Mouse (Mus musculus): ENCODE data around the gene Elovl6.

The Elovl6 gene

GRCm38 (mm10) chr3:129543376-129543775 is 11.2 kb downstream of the Elovl6 start:
- no peak for DNase-seq

DNA sequence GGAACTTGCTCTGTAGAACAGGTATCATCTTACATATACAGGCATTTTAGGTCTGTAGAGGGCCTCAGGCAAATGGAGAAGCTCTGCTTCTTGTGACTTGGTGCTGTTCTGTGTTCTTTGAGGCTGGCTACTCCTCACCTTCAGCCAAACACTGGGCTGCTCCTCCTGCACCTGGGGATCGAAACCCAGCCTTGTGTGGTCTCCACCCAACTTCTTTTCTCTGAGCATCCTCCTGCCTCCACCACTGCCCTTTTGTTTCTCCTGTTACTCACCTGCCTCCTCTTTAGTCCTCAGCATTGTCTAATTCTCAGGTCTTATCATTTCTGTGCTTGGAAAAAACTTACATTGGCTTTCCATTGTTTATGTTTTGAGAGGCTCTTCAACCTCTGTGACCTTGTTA is 12.1 kb downstream of the Elovl6 start:
- no peak for DNase-seq

- DNase-seq = no peak
These were observed 13.1 kb downstream of the Elovl6 start for GRCm38 (mm10) chr3:129545228-129545627.

DNA sequence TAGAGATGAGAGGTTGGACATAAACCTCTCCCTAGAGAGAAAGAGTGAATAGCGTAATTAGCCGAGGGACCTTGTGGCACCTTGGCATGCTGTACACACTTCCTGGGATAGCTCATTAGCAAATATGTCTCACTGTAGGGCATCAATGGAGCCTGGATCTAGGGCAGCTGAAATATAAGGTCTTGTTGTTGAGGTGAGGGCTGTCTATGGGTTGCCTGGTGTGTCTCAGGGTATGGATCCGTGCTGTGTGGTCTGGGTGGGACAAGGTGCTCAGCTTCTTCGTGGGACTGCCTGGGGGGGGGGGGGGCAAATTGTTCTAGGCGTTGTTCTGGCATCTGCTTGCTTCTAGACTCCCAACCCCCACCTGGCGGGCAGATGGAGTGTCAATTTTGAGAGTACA is 13.6 kb downstream of the Elovl6 start:
- no peak for DNase-seq

DNA sequence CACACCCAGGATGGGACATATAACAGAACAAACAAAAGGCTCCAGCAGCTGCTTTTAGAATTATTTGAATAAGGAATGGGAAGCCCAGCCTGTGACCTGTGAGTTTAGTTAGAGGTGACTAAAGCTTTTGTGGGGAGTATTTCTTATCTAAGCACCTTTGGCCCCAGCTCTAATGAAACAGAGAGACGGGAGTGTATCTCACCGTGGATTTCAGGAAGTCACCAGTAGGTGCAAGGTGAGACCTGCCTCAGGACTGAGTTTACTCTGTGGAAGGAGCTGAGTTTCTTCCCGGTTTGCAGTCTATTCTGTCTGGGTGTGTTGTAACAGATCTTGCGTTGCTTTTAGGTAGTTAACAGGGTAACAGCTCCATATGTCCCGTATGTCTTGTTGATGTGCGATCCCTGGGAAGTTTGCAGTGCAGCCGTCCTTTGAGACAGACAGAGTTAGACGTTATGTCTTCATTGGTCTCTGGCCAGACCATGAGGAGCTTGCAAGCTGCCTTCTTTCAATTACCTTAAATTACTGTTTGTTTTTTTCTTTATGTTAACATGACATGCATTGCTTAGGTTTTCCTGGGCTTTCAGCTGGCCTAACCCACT is 15.8 kb downstream of the Elovl6 start:
- DNase-seq = no peak

DNA sequence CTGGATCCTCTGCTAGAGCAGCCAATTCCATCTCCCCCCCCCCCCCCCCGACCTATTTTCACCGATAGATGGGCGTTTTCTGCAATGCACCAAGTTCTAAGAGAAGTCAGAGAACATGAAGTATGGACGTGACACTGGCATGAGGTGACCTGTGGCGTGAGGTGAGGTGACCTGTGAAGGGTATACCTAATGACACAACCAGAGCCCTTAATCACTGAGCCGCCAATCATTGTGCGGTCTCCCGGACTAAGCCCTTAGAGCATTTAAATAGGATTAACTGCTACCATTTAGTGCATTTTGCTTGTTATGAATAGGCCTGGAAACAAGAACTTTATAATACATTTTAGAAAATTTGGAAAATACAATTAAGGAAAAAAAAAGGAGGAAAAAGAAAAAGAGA is 16.6 kb downstream of the Elovl6 start:
- no peak for DNase-seq

- no peak for DNase-seq
These were observed 17.4 kb downstream of the Elovl6 start for GRCm38 (mm10) chr3:129549546-129549945.

GRCm38 (mm10) chr3:129551581-129552290 is 19.6 kb downstream of the Elovl6 start:
- no peak for DNase-seq

- no peak for DNase-seq
These were observed 20.2 kb downstream of the Elovl6 start for GRCm38 (mm10) chr3:129552370-129552769.

- DNase-seq = peak; percentile 35
These were observed 21.0 kb downstream of the Elovl6 start for GRCm38 (mm10) chr3:129553173-129553572.

DNA sequence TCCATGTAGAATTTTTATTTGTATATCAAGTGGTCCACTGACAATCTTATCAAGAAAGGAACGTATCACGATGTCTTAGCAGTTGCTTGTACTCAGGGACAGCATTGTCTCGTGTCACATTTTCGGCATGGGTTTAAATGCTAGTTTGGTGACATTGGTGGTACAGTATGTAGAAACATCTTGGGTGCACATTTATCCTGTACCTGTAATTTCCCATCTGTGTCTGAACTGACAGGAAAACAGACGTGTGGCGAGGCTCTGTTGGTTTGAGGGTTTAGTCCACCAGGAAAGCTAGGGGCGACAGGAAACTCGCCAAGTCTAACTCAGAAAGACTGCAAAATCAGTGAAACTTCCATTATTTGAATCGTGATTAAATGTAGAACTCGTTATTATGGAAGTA is 21.5 kb downstream of the Elovl6 start:
- DNase-seq = no peak

DNA sequence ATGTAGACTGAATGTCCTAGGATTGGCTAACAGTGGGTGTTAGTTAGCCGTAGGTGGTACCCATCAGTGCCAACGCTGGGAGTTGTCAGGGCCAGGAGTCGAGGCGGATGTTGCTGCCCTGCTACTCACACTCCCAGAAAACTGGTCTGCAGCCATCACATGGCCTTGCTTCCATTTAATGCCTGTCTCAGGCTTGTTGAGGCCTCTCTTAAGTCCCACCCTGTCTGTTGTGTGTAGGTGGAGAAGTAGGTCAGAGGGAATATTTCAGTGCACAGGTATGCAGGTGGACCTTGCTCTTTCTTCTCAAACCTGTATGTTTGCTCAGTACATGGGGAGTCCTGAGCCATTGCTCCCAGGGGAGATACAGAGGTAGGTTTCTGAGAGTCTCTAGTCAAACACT is 22.3 kb downstream of the Elovl6 start:
- no peak for DNase-seq

GRCm38 (mm10) chr3:129557048-129557447 is 24.9 kb downstream of the Elovl6 start:
- DNase-seq = no peak

GRCm38 (mm10) chr3:129557566-129557965 is 25.4 kb downstream of the Elovl6 start:
- no peak for DNase-seq

DNA sequence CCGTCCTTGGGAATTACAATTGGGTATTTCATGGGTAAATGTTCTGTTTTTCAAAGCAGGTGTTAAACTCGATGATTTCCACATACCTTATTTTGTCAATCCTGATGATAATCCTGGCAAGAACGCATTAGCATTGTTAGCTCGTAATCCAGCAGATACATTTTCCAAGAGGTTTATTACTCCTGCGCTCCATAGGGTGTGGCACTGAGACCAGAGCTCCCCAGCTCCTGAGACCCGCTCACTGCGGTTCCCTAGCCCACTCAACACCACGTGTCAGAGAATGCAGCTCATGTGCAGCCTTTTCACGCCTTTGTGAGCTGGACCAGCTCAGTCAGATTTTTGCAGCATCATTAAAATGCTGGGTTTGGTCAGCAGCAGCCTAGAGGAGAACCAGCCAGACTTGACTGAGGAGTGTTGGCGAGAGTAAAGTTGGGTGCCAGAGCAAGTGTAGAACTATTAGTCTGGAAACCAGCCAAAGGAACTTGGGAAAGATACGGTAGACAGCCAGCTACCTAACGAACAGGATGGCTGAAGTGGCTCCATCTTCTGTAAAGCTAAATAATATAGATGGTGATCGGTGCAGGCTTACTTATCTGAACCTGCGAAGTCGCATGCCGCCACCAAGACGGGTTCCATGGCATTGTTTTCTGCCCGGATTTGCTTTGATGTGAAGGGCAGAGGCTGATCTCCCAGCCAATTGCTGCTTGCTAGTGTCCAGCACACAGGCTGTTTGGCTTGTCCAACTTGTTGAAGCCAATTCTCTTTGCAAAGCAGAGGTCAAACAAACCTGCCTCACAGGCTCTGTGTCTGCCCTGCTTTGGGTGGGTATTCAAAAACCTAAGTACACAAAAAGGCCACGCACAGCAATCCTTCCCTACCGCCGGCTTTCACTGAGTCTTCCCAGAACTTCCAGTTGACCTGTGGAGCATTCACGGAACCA is 26.1 kb downstream of the Elovl6 start:
- DNase-seq = no peak

- no peak for DNase-seq
These were observed 27.9 kb downstream of the Elovl6 start for GRCm38 (mm10) chr3:129560068-129560467.

GRCm38 (mm10) chr3:129561011-129561410 is 28.9 kb downstream of the Elovl6 start:
- no peak for DNase-seq

DNA sequence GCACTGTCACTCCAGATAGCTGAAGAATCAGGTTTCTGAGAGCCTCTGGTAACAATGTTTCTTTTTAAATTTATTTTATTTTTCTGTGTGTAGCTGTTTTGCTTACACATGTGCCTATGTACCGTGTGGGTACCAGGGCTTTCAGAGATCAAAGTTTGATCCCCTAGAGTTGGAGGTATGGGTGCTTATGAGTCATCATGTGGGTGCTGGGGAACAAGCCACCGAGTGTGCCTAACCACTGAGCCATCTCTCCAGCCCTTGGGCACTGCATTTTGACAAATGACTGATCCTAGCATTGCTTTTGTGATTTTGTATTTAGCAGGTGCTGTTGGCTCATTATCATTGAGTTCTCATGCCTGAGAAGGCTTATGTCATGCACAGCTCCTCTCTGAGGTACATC is 29.7 kb downstream of the Elovl6 start:
- DNase-seq = no peak

DNA sequence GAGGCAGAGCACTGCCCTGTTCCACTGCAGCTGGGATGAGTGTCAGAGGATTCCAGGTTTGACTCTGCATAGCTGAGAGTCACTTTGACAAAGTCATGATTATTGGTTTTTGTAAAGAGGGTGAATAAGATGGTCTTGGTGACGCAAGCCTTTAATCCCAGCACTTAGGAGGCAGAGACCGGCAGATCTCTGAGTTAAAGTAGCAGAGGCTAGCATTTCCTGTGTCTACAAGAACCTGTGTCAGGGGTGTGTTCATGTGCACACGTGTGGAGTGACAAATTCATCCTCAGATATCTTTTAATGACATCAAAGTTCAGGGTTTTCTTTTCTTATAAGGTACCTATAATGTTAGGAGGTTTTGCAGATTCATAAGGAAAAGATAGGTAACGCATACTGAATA is 30.3 kb downstream of the Elovl6 start:
- DNase-seq = no peak

GRCm38 (mm10) chr3:129563807-129564206 is 31.7 kb downstream of the Elovl6 start:
- DNase-seq = no peak

DNA sequence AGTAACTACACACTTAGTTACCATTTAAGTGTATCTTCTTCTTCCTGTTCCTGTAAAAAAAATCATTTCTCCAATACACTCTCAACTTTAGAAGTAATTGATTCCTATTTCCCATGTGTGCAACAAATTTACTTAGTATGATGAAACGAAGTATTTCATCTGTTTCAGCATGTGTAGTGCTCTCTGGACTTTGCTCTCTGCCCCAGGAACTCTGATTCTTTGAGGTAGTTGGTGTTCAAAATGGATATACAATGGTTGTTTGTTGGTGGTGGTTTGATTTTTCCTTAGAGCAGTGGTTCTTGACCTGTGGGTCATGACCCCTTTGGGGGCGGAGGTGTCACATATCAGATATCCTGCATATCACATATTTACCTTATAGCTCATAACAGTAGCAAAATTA is 32.7 kb downstream of the Elovl6 start:
- DNase-seq = no peak

DNA sequence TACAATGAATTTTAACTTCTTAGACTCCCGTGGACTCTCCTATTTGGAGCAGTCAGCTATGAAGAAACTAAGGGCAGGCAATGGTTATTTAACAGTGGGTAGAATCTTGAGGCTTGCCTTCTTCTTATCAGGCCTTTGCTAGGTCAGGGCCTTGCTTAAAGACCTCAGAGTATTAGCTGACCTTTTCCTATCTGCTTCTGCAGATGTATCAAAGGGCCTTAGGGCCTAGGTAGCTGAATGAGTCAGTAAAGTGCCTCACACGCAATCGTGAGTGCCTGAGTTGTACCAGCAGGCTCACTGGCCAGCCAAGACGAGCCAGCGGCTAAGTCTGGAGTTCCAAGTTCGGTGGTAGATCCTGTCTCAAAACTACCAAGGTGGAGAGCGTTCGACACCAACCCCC is 33.3 kb downstream of the Elovl6 start:
- DNase-seq = no peak

DNA sequence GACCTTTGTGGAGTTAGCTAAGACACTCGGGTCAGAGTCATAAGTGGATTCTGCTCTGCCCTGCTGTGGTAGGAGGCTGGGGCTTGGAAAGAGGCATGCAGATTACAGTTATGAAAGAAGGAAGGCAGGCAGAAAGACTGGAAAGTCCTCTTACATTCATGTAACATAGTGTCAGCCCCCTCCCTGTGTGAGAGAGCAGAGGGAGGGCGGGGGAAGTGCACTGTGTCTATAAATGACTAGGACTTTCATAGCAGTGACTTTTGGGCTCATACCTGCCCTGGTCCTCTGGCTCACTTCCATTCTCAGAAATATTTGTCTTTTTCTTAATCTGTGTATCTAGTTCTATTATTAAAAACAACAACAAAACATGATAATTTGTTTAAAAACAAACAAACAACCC is 33.9 kb downstream of the Elovl6 start:
- DNase-seq = no peak

- no peak for DNase-seq
These were observed 34.7 kb downstream of the Elovl6 start for GRCm38 (mm10) chr3:129566876-129567275.
